Mouse (Mus musculus) liver, embryonic 14.5 days (tissue): ENCODE measurements at regions not wholly inside any gene's neighbourhood (a gene's known extent, or its start where the extent isn't known, plus 50 kb on each side); places are given as distances from the start of the nearest gene placed in this dataset.
A peak's percentile ranks its signal among the peaks of the same experiment; 100 is the strongest.

Experiments used
- ATAC-seq: fragments of 200-750 bp; cut with Nextera tagmentation; 2 replicates; pipeline ENCODE4 v1.8.0; 2017; ENCODE audit warnings: moderate number of reproducible peaks, mild to moderate bottlenecking, moderate library complexity; ENCODE audit not compliant: insufficient read depth
- DNase-seq, 3 experiments: peaks; one replicate each; pipeline ENCODE4 v3.0.0-alpha.2; 2012 to 2013; ENCODE audit warnings: low read depth in 3 of 3, low spot score in 3 of 3
- H3K27ac ChIP-seq: fragments of 300-500 bp; sonication (generic); 2 replicates; pipeline ENCODE4 v1.5.1; 2014; ENCODE audit warnings: moderate library complexity, mild to moderate bottlenecking, control low read depth, inconsistent platforms
- H3K27me3 ChIP-seq: fragments of 300-500 bp; sonication (generic); 2 replicates; pipeline ENCODE4 v1.6.1; 2014; ENCODE audit warnings: mild to moderate bottlenecking, low read length, moderate library complexity; ENCODE audit not compliant: control insufficient read depth, insufficient read depth
- H3K36me3 ChIP-seq: fragments of 300-500 bp; sonication (generic); replicated peaks from 2 replicates; pipeline ENCODE4 v1.6.1; 2014; ENCODE audit warnings: low read depth; ENCODE audit not compliant: control insufficient read depth, insufficient read depth
- H3K4me1 ChIP-seq, 2 experiments: fragments of 200-500 bp in 1 of 2; fragments of 300-500 bp in 1 of 2; sonication (generic) in 1 of 2; replicated peaks; 2 replicates each; pipeline ENCODE4 v1.6.1; 2012 to 2014; ENCODE audit warnings: antibody characterized with exemption in 1 of 2, inconsistent platforms in 1 of 2, low read length in 1 of 2; ENCODE audit not compliant: control insufficient read depth in 2 of 2, insufficient read depth in 2 of 2
- H3K4me2 ChIP-seq: fragments of 300-500 bp; sonication (generic); 2 replicates; pipeline ENCODE4 v1.6.1; 2014; ENCODE audit warnings: low read depth, mild to moderate bottlenecking, control low read depth, moderate library complexity
- H3K4me3 ChIP-seq, 2 experiments: fragments of 200-500 bp in 1 of 2; fragments of 300-500 bp in 1 of 2; sonication (generic) in 1 of 2; 2 replicates each; pipeline ENCODE4 v1.5.1; 2012 to 2014; ENCODE audit warnings: low read depth in 2 of 2, low read length in 2 of 2, mild to moderate bottlenecking in 2 of 2, control low read depth in 1 of 2, inconsistent platforms in 1 of 2, moderate library complexity in 1 of 2; ENCODE audit not compliant: insufficient read depth in 1 of 2
- H3K9ac ChIP-seq: fragments of 300-500 bp; sonication (generic); replicated peaks from 2 replicates; pipeline ENCODE4 v1.6.1; 2014; ENCODE audit warnings: mild to moderate bottlenecking, control low read depth, moderate library complexity
- H3K9me3 ChIP-seq: fragments of 300-500 bp; sonication (generic); 2 replicates; pipeline ENCODE4 v1.6.1; 2016; ENCODE audit warnings: low read length, mixed read lengths; ENCODE audit not compliant: control insufficient read depth
- CTCF ChIP-seq: IDR thresholded peaks from 2 replicates; pipeline ENCODE4 v1.5.1; 2016; ENCODE audit warnings: antibody characterized with exemption, low read depth, control low read depth
- EP300 ChIP-seq: IDR thresholded peaks from 2 replicates; pipeline ENCODE4 v1.6.1; 2016; ENCODE audit warnings: antibody characterized with exemption, low read depth
- WGBS: fragments of 180-500 bp; shearing (Covaris S2); extraction: QIAGEN DNeasy Blood & Tissue Kit; methylation state at CpG from one replicate; pipeline ENCODE4 v1.1.7; 2014; ENCODE audit not compliant: insufficient replicate concordance; 5-methylcytosine and 5-hydroxymethylcytosine counted together

DNA sequence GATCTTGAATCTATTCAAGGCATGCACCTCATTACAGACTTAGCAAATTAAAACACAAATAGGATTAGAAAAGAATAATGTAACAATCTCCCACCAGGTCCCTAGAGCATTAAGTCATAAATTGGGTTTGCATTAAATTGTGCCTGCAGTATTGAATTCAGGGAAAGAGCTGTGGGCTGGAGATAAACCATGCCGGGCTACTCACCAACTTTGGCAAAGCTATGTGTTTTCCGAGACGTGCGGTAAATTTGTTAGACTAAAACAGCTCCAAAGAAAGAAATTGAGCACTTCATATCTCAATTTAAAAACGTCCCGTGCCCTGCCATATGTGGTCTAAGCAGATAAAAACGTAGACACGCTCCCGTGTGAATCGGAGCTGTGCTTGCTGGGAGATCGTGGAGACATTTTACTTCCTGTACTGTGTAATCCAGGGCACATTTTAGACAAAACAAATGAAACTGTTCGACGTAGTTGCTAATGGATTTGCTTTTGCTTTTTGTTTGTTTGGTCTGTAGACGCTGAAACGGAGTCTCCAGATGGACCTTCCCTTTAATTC lies 219.5 kb downstream of the Snx10 start:
- no peaks in the 10 kb centered on the region for H3K27me3 ChIP-seq
- WGBS: 28% methylated on average over 15 of the region's 15 CpGs
- peak overlapping the region; percentile 24 for H3K4me2 ChIP-seq

DNA sequence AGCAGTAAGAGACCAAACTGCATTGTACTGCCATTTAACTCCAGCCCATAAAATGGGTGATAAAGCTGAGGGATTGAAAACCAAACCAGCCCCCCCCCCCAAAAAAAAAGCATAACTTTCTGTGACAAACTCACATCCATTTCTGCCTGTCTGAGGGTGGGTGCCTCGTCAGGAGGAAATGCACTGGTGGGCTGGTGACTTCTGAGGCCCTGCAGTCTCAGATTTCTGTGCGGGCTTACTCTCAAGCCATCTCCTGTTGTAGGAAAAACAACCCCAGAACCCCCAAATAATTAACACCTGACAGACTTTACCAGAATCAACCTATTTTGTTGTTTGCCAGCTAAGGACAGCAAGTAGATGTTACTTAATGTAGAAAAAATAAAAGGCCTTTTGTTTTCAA lies 220.9 kb downstream of the Snx10 start:
- Histone ChIP-seq H3K36me3 (no peaks in the 10 kb centered on the region), H3K9me3 (no peaks in the 10 kb centered on the region), H3K9ac (no peak overlapping the region), H3K4me2 (no peak overlapping the region), H3K27ac (no peak overlapping the region), H3K4me3 (no peak overlapping the region), H3K27me3 (no peaks in the 10 kb centered on the region), H3K4me1 (no peaks in the 10 kb centered on the region)
- no peak for TF ChIP-seq EP300
- TF ChIP-seq CTCF: no peak
- WGBS: 43% methylated on average over 2 of the region's 2 CpGs
- ATAC-seq: no peak
- DNase-seq: no peak

More for the DNA sequence above, 219.5 kb downstream of the Snx10 start:
- H3K4me1 ChIP-seq: no peaks in the 10 kb centered on the region
- H3K9me3 ChIP-seq: no peaks in the 10 kb centered on the region
- H3K36me3 ChIP-seq: no peaks in the 10 kb centered on the region
- TF ChIP-seq CTCF (no peak), EP300 (no peak)
- H3K9ac ChIP-seq: no peak overlapping the region
- DNase-seq: no peak
- ATAC-seq: no peak
- H3K27ac ChIP-seq: no peak overlapping the region
- H3K4me3 ChIP-seq: no peak overlapping the region

DNA sequence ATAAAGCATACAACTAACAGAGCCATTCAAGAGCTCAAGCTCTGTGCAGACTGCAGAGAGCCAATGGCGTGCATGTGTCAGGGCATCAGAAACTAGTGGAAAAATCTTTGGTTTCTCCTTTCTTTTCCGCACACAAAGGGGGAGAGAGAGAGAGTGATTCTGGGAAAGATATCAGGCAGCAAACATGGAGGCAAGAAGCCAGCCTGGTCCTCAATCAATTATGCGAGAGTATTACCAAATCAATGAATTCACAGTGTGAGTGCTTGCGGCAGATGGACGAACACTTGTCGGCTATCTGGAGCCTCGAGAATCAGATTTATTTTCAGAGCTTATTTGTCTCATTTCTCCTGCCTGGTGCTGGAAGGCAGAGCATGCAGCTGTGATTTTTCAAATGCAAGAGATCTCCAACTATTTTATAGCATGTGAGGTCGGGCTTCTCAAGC lies 230.6 kb downstream of the Snx10 start:
- no peak overlapping the region for H3K4me2 ChIP-seq
- ATAC-seq: no peak

DNA sequence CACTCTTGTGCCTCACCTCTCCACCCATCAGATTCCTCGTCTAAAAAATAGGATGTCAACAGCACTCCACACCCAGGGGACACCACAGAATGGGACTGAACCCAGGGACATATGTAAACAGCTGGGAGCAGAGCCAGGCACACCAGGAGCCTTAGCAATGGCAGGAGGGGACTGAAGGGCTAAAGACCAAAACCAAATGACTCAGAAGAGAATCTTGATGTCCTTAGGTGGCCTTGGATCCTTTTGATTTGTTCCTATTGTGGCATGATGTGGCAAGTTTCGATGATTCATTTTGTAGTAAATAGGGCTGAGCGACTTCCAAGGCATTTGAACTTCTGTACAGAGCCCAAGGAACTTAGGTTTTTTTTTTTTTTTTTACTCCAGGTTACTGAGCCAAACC lies 233.4 kb downstream of the Snx10 start:
- DNase-seq (no peak), ATAC-seq (no peak)
- Histone ChIP-seq H3K9me3 (no peaks in the 10 kb centered on the region), H3K36me3 (no peaks in the 10 kb centered on the region), H3K27me3 (no peaks in the 10 kb centered on the region; the same call in 1 of the 2 replicates), H3K4me2 (no peak overlapping the region), H3K27ac (no peak overlapping the region), H3K4me1 (peaks cover 0 to 2% of the 10 kb centered on the region in 2 experiments; a peak in 1 of 4 replicates), H3K9ac (no peak overlapping the region), H3K4me3 (no peak overlapping the region)
- WGBS: 47% methylated on average over 3 of the region's 3 CpGs
- TF ChIP-seq EP300: no peak
- no peak for TF ChIP-seq CTCF

More for the DNA sequence above, 230.6 kb downstream of the Snx10 start:
- Histone ChIP-seq H3K9ac (no peak overlapping the region), H3K27me3 (no peaks in the 10 kb centered on the region), H3K4me3 (no peak overlapping the region), H3K27ac (no peak overlapping the region), H3K4me1 (peaks cover 0 to 3% of the 10 kb centered on the region in 2 experiments; a peak in 1 of 4 replicates), H3K9me3 (no peaks in the 10 kb centered on the region), H3K36me3 (no peaks in the 10 kb centered on the region)
- DNase-seq: no peak
- 66% methylated on average over 8 of the region's 8 CpGs for WGBS
- TF ChIP-seq EP300: no peak
- TF ChIP-seq CTCF: no peak

DNA sequence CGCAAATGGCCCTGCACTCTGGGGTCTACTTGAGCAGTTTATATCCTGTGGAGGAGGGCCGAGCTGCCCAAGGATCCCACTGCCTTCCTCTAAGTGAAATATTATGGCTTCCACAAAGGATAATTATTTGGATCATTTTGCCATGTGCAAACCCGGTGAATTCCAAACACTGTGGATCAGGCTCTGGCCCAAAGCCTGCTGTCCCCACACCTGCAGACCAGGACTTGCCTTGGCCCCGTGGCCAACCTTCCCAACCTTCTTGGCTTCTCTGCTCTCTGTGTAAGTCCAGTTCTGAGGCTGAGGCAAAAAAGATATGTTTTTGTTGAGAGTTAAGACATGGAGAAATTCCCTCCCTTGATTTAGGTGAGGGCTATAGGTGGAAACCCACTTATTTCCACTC lies 234.0 kb downstream of the Snx10 start:
- no peak overlapping the region for H3K9ac ChIP-seq

More for the DNA sequence above, 234.0 kb downstream of the Snx10 start:
- Histone ChIP-seq H3K4me3 (no peak overlapping the region), H3K36me3 (no peaks in the 10 kb centered on the region), H3K27ac (no peak overlapping the region), H3K4me2 (no peak overlapping the region), H3K9me3 (no peaks in the 10 kb centered on the region), H3K27me3 (no peaks in the 10 kb centered on the region; the same call in 1 of the 2 replicates), H3K4me1 (no peaks in the 10 kb centered on the region; a peak in 1 of 4 replicates)
- ATAC-seq (no peak), DNase-seq (no peak)
- 64% methylated on average over 4 of the region's 4 CpGs for WGBS
- TF ChIP-seq CTCF (no peak), EP300 (no peak)
